Mouse (Mus musculus) ZHBTc4 (cell line): ENCODE data around the gene Thada.

Experiments
- DNase-seq: peaks from one replicate; pipeline ENCODE4 v3.0.0-alpha.2; 2011; ENCODE audit warnings: low read depth, low spot score

The Thada gene

DNA sequence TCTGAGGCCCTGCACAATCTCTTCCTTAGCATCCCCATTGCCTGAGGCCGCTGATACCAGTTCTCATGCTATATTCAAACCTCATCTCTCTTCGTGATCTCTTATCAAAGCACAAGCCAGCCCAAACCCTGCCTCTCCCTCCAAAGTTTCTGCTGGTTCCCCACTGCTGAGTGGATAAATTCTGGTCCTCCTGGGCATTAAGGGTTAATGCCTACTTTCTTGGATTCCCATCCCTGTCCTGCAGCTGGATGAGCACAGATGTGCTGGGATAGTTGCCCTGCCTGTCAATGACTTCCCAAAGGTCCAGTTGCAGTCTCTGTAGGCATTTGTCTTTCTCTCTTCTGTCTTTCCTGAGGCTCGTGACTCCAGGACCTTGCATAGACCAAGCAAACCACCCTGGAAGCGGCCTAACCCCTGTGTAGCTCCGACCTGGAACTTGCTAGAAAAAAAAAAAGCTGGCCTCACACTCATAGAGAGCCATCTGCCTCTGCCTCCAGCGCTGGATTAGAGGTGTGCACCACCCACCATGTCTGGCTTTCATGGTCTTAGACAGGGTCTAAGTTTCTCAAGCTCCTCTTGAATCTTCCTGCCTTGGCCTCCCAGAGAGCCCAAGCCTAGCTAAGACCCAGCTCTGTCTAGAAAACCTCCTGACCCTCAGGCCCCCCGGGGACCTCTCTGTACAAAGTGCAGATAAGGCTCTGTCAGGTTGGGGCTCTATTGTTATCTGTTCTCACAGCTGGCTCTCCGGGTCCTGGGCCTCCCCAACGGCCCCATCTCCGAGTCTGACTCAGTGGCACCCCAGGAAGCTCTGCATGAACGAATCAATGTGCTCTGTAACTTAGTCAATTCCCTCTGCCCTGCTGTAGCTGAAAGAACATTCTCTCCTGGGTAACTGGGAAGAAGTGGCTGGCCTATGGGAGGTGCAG lies 318.6 kb downstream of the Thada start:
- no peak for DNase-seq

DNA sequence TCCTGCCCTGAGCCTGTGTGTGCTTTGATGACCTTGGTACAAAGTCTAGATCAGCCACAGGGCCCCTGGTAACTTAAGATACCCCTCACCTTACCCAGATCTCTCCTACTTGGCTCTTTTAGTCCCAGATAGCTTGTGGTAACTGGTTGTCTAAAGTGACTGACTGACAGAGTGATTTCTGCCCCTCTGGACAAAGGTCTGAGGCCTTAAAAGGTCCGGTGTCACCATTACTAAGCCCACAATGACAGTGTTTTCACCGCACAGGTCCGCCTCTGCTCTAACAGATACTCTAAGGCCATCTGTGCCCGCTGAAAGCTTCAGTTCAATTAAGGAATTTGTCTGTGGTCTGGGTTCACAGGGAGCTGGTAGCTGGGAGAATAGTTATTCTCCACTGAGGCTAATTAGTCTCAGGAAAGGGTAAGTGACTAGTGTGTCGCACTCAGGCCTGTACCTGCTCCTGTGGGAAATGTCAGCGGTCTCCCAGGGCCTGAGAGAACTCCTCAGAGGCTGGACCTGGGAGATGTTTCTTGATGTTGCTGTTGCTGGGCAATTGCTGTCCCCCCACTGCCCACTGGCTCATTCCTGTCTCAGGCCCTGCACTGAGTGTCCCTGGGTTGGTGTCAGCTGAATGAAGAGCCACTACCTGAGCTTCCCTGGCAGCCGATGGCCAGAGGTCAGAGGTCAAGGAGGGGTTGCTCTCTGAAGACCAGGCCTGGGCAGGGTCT lies 319.4 kb downstream of the Thada start:
- no peak for DNase-seq

DNA sequence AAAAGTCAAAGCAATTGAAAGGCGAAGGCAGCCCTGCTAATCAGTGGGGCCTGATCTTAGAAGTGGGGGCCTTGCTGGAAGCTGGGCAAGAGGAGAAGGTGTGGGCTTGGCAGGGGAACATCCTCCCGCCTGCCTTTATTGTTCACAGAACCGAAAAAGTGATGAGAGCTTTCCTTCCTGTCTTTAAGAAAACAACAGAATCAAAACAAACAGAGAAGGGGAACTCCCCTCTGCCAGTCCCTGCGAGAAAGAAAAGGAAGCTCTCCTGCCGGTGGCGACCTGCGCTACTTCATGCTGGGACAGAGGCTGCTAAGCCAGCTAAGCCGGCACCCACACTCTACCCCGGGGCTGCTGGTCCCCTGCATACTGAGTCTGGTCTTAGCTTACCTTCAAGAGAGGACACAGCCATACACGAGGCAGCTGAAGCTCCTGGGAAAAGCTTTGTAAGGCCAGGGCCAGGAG lies 320.1 kb downstream of the Thada start:
- DNase-seq, result no peak

DNA sequence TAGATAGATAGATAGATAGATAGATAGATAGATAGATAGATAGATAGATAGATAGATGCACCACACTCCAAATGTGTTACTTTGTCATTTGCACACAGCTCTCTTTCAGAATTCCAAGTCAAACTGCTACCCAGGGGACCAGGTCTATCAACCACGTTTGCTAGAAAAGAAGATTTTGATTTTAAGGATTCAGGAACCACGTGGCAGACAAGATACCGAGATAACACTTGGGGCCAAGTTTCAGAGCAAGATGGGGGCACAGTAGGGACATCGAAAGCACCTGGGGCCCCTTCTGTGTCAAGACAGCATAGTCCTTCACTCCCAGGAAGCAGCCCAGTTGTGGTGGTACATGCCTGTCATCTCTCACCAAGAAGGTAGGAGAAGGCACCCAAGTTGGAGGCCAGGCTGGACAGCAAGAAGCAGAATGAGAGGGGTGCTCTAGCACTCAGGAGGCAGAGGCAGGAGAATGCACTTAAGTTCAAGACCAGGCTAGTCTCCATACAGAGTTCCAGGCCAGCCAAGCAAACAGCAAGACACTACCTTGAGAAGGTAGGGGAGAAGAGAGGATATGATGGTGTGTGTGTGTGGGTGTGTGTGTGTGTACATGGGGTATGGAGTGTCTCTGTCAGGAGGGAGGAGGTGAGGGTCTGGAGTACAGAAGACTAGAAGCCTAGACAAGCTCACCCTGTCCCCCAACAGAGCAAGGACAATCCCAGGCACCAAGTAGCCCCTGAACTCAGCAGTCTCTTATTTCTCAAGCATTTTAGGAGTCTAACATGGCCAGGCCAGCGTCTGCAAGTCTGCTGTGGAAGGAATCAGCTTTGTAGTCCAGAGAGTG lies 321.0 kb downstream of the Thada start:
- no peak for DNase-seq

DNA sequence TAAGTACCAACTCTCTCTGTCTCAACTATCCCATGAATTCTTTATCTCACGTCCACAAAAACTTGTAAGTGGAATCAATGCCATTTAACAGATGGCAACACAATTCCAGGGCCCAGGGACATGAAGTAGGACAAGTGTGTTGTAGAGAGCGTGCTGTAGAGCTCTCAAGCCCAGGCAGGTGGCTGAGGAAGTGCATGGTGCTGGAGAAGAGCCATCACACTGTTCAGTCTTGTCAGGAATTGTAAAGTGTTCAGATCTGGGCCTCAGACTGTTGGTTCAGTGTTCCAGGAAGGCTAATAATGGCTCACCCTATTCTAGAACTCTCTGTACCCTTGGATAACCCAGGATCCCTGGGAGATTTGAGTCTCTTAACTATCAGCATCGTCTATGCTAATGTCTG lies 321.9 kb downstream of the Thada start:
- no peak for DNase-seq

DNA sequence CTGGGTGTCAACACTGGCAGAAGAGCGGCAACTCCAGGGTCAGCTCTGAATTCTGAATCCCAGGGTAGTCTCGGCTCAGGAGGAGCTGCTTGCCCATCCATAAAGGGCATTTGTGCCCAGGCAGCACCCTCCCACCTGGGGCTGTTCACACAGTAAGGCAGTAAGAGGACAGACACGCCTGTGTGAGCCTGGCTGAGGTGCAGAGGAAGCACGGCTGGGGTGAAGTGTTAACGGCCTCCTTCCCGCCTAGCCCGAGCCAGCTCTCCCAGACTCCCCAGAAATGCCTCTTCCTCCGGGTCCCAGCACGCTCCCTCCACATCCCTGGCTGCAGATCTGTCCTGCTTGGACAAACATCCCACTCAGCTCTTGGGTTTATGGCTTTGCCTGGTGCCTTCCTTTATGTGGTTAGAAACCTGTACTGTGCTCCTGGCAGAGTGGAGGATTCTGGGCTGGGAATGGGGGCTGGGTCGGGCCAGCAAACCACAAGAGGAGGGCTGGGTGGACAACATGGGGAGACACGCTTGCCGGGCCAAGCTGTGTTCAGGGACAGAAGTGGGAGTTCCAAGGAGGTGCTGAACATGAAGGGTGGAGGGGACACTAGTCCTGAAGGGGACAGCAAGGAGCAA lies 322.7 kb downstream of the Thada start:
- no peak for DNase-seq

DNA sequence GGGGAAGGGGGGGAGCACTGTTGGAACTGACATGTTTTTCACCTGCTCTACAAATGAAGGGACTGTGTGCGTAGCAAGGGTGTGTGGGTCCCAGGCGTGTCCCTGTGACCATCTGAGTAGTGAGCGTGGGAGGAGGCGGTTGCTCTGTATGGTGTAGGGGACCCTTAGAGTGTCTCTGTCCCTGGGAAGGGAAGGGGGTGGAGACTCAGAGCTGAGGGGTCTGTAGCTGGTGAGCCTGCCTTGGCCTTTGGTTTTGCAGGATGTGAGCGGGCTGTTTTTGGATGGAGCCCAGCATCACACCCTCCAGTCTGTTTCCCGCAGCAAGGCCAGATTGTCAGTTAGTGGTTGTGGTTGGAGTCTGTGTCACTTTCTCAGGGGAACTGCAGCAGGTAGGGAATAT lies 324.3 kb downstream of the Thada start:
- no peak for DNase-seq

DNA sequence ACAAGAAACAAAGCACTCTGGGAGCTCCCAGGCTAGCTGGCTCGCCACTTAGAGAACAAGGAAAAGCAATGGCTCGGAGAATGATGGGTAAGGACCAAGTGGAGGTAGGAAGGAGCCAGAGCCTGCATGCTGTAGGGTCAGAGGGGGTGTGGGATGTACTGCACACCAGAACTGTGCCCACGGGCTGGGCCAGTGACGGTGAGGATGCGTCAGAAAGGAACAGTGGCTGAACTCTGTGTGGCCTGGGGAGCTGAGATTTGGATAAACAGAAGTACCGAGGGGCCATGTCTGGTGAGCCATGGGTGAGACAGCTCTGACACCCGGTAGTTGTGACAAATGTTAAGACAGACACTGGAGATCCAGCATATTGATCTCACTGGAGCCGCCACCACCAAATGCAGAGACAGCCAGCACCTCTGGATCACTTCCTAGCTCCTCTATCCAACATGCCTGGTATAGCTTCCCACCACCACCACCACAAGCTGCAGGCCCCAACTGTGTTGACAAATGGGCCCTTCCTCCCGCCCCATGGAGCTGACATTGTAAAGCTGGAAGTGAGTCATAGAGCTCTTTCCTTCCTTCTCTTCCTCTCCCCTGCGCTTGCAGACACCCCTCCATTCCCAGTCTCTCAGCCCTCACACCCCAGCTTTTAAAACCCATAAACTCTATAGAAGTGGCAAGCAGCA lies 325.0 kb downstream of the Thada start:
- DNase-seq, result no peak
